ENCODE assay signal across 22 mouse cellular contexts in genomic region chr8:117810676-117811075, GRCm38 (mm10). TPM values are rescaled to one million over a fixed set of nuclear protein-coding genes. Genes with fewer than 3 reads are reported as not detected.
DNase-seq lines count a peak whose midpoint lies in the region; ATAC-seq and TF ChIP-seq lines count a peak whose summit lies in the region.
"Had no signal": no experiment of that assay in that cellular context is flagged by ENCODE, and none has a peak within 500 bp of the region (broad histone marks: within the 10 kb centered on the region; RNA-seq: fewer than 3 reads in every experiment).

No protein-coding gene starts in this region.

- H3K36me3 ChIP-seq in midbrain, embryonic 11.5 days (ENCODE audit: control insufficient read depth, insufficient read depth, low read length), result no peaks in the 10 kb centered on the region
- H3K36me3 ChIP-seq in midbrain, embryonic 10.5 days, result no peaks in the 10 kb centered on the region
- no peaks in the 10 kb centered on the region for H3K36me3 ChIP-seq in liver, embryonic 15.5 days (replicated peaks)
- no peaks in the 10 kb centered on the region for H3K36me3 ChIP-seq in liver, postnatal 0 days (replicated peaks; ENCODE audit: insufficient read depth, low read length)
- H3K36me3 ChIP-seq: forebrain, embryonic 10.5 days; hindbrain, embryonic 12.5 days; hindbrain, embryonic 15.5 days had no signal

- no peaks in the 10 kb centered on the region for H3K9me3 ChIP-seq in midbrain, embryonic 11.5 days (ENCODE audit: control insufficient read depth, low read length)
- H3K9me3 ChIP-seq in midbrain, embryonic 10.5 days (replicated peaks), result no peaks in the 10 kb centered on the region
- no peaks in the 10 kb centered on the region for H3K9me3 ChIP-seq in liver, embryonic 15.5 days (replicated peaks)
- no peaks in the 10 kb centered on the region for H3K9me3 ChIP-seq in liver, postnatal 0 days (ENCODE audit: low read length)
- H3K9me3 ChIP-seq: forebrain, embryonic 10.5 days; forebrain, embryonic 13.5 days; hindbrain, embryonic 12.5 days; hindbrain, embryonic 15.5 days had no signal

- no peak for TF ChIP-seq CTCF in liver, postnatal 0 days (IDR thresholded peaks at IDR 0.05; ENCODE audit: low read depth)

- TF ChIP-seq EP300 in liver, postnatal 0 days (IDR thresholded peaks at IDR 0.05; ENCODE audit: low read depth), result no peak

- no peak for ATAC-seq in midbrain, embryonic 11.5 days (ENCODE audit: low FRiP score)
- ATAC-seq in liver, embryonic 15.5 days (ENCODE audit: insufficient read depth), result peak; percentile 64
- ATAC-seq in liver, postnatal 0 days, result peak; percentile 62
- ATAC-seq: CD4-positive, CD25-positive, alpha-beta regulatory T cell, adult 4 months; forebrain, embryonic 13.5 days; forebrain, postnatal 0 days had no signal

- peak; percentile 54 for DNase-seq in midbrain, embryonic 11.5 days (ENCODE audit: low spot score, missing footprints)
- no peak for DNase-seq in midbrain, embryonic 10.5 days (ENCODE audit: low spot score)
- DNase-seq in liver, postnatal 0 days, result peak; percentile 31
- DNase-seq in cerebellum, postnatal 36 days, result no peak
- no peak for DNase-seq in embryo, embryonic 10.5 days (ENCODE audit: low spot score)
- DNase-seq: adrenal gland, adult 2 months; adrenal gland, postnatal 14 days; cerebellum, adult 11 months; cerebellum, adult 2 months; cerebellum, adult 9-11 months; cerebellum, postnatal 25 days; forebrain, postnatal 0 days; gastrocnemius, adult 2 months; gastrocnemius, postnatal 14 days; heart, adult 11 months had no signal

- H3K27me3 ChIP-seq in midbrain, embryonic 11.5 days (ENCODE audit: control insufficient read depth, insufficient read depth, low read length), result no peaks in the 10 kb centered on the region
- H3K27me3 ChIP-seq in midbrain, embryonic 10.5 days (ENCODE audit: low read depth, poor library complexity, severe bottlenecking), result no peaks in the 10 kb centered on the region
- 0 out of 2 replicates have a peak, but pooled peaks cover 5% of the 10 kb centered on the region for H3K27me3 ChIP-seq in liver, embryonic 15.5 days
- H3K27me3 ChIP-seq in liver, postnatal 0 days (ENCODE audit: insufficient read depth, low read length), result no peaks in the 10 kb centered on the region
- H3K27me3 ChIP-seq: forebrain, embryonic 13.5 days; hindbrain, embryonic 15.5 days had no signal

- no peak overlapping the region for H3K4me2 ChIP-seq in midbrain, embryonic 11.5 days
- H3K4me2 ChIP-seq in liver, embryonic 15.5 days, result no peak overlapping the region
- no peak overlapping the region for H3K4me2 ChIP-seq in liver, postnatal 0 days (ENCODE audit: low read depth, low read length)
- H3K4me2 ChIP-seq: forebrain, embryonic 13.5 days; heart, embryonic 11.5 days; hindbrain, embryonic 12.5 days; hindbrain, embryonic 15.5 days had no signal

- no peak overlapping the region for H3K4me3 ChIP-seq in midbrain, embryonic 11.5 days (ENCODE audit: low read depth, low read length)
- H3K4me3 ChIP-seq in midbrain, embryonic 10.5 days, result no peak overlapping the region
- H3K4me3 ChIP-seq in liver, embryonic 15.5 days (replicated peaks), result no peak overlapping the region
- no peak overlapping the region for H3K4me3 ChIP-seq in liver, postnatal 0 days (ENCODE audit: low read depth, low read length)
- H3K4me3 ChIP-seq: forebrain, embryonic 10.5 days; forebrain, embryonic 13.5 days; gastrocnemius, adult 2 months; hindbrain, embryonic 12.5 days; hindbrain, embryonic 15.5 days had no signal

- H3K27ac ChIP-seq in midbrain, embryonic 11.5 days (ENCODE audit: low read depth, low read length), result no peak overlapping the region
- H3K27ac ChIP-seq in midbrain, embryonic 10.5 days (replicated peaks), result no peak overlapping the region
- no peak overlapping the region for H3K27ac ChIP-seq in liver, embryonic 15.5 days (replicated peaks)
- H3K27ac ChIP-seq in liver, postnatal 0 days (ENCODE audit: low read depth), result no peak overlapping the region
- H3K27ac ChIP-seq: forebrain, embryonic 10.5 days; forebrain, embryonic 13.5 days; gastrocnemius, adult 2 months; hindbrain, embryonic 12.5 days; hindbrain, embryonic 15.5 days had no signal

- 92% methylated on average over 2 of the region's 2 CpGs for WGBS in midbrain, embryonic 11.5 days
- WGBS in midbrain, embryonic 10.5 days, result 92% methylated on average over 2 of the region's 2 CpGs
- 74% methylated on average over 2 of the region's 2 CpGs for WGBS in liver, embryonic 15.5 days (ENCODE audit: insufficient replicate concordance)
- 71% methylated on average over 2 of the region's 2 CpGs for WGBS in liver, postnatal 0 days (ENCODE audit: insufficient replicate concordance)

- no peaks in the 10 kb centered on the region for H3K4me1 ChIP-seq in midbrain, embryonic 11.5 days (ENCODE audit: control insufficient read depth, insufficient read depth, low read length)
- no peaks in the 10 kb centered on the region for H3K4me1 ChIP-seq in midbrain, embryonic 10.5 days
- H3K4me1 ChIP-seq in liver, embryonic 15.5 days (replicated peaks), result no peaks in the 10 kb centered on the region
- no peaks in the 10 kb centered on the region for H3K4me1 ChIP-seq in liver, postnatal 0 days (ENCODE audit: insufficient read depth)
- H3K4me1 ChIP-seq: forebrain, embryonic 10.5 days; forebrain, embryonic 13.5 days; hindbrain, embryonic 12.5 days; hindbrain, embryonic 15.5 days had no signal

- H3K9ac ChIP-seq in midbrain, embryonic 11.5 days (ENCODE audit: low read length), result no peak overlapping the region
- H3K9ac ChIP-seq in liver, embryonic 15.5 days, result no peak overlapping the region
- H3K9ac ChIP-seq in liver, postnatal 0 days (replicated peaks), result no peak overlapping the region
- H3K9ac ChIP-seq: forebrain, embryonic 13.5 days; forebrain, postnatal 0 days; hindbrain, embryonic 12.5 days; hindbrain, embryonic 15.5 days had no signal

RNA-seq across cellular contexts. Expression of gene Mphosph6, which starts 8.9 kb away (rescaled TPM):
- polyA plus RNA-seq in midbrain, embryonic 11.5 days (2014; fragmentation: Nextera tagmentation; extraction: Ambion mirVana), result 59.0 and 61.4 TPM in 2 replicates
- 60.5 and 61.4 TPM in 2 replicates for polyA plus RNA-seq in midbrain, embryonic 10.5 days (2016; fragmentation: Nextera tagmentation; extraction: Ambion mirVana)
- 23.9 and 28.4 TPM in 2 replicates for polyA plus RNA-seq in liver, embryonic 15.5 days (2015; fragmentation: Nextera tagmentation; extraction: Ambion mirVana)
- 17.2 and 18.7 TPM in 2 replicates for polyA plus RNA-seq in liver, postnatal 0 days (2015; fragmentation: Nextera tagmentation; extraction: Ambion mirVana)

Comparison
In these comparisons a context has a peak if more than half of its experiments do, and no peak if none do; other contexts are left out.
1. DNase-seq: peak in midbrain, embryonic 11.5 days (single experiment) and liver, postnatal 0 days (single experiment); none in midbrain, embryonic 10.5 days (single experiment), cerebellum, postnatal 36 days (0 of 2) and embryo, embryonic 10.5 days (single experiment).